Comparison of ENCODE assay signal across 23 mouse cellular contexts in the genomic region with DNA sequence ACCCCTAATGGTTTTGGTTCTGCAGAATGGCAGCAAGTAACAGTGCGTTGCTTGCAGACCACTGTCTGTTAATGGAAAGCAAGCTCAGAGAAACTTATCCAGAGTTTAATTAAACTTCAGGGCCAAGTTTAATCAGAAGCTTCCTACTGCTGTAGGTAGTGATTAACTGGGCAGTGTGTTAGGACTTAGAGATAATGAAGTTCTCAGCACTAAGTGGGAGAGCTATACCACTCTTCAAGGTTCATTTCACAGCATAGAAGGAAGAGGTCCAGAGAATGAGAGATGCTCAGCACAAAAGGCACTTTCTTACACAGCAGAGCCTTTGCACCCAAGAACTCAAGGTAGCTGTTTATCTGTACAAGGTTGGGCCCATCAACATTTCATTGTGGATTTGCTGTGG. TPM values are rescaled to one million over a fixed set of nuclear protein-coding genes. Genes with fewer than 3 reads are reported as not detected.
DNase-seq lines count a peak whose midpoint lies in the region; ATAC-seq lines count a peak whose summit lies in the region.
"Had no signal": no experiment of that assay in that cellular context is flagged by ENCODE, and none has a peak within 500 bp of the region (broad histone marks: within the 10 kb centered on the region; RNA-seq: fewer than 3 reads in every experiment).

No protein-coding gene starts in this region.

- no peak overlapping the region for H3K4me2 ChIP-seq in hindbrain, embryonic 16.5 days (ENCODE audit: low read length)
- H3K4me2 ChIP-seq in hindbrain, embryonic 13.5 days: no peak overlapping the region
- H3K4me2 ChIP-seq in kidney, embryonic 16.5 days (replicated peaks; ENCODE audit: low read depth, low read length): no peak overlapping the region
- H3K4me2 ChIP-seq: embryonic facial prominence, embryonic 12.5 days; embryonic facial prominence, embryonic 15.5 days; heart, embryonic 11.5 days; hindbrain, embryonic 14.5 days had no signal

- H3K9ac ChIP-seq in hindbrain, embryonic 16.5 days (ENCODE audit: low read depth, low read length): no peak overlapping the region
- H3K9ac ChIP-seq in hindbrain, embryonic 13.5 days: no peak overlapping the region
- no peak overlapping the region for H3K9ac ChIP-seq in kidney, embryonic 16.5 days (replicated peaks; ENCODE audit: low read length)
- H3K9ac ChIP-seq: embryonic facial prominence, embryonic 12.5 days; embryonic facial prominence, embryonic 15.5 days; forebrain, postnatal 0 days; hindbrain, embryonic 14.5 days had no signal

- WGBS in hindbrain, embryonic 16.5 days: 94% methylated on average over 1 of the region's 1 CpGs
- 91% methylated on average over 1 of the region's 1 CpGs for WGBS in hindbrain, embryonic 13.5 days
- 91% methylated on average over 1 of the region's 1 CpGs for WGBS in kidney, embryonic 16.5 days

- no peaks in the 10 kb centered on the region for H3K36me3 ChIP-seq in hindbrain, embryonic 16.5 days (ENCODE audit: control insufficient read depth, insufficient read depth, low read length)
- peaks cover 15% of the 10 kb centered on the region for H3K36me3 ChIP-seq in hindbrain, embryonic 13.5 days
- H3K36me3 ChIP-seq in kidney, embryonic 16.5 days (ENCODE audit: insufficient read depth, low read length): peaks cover 20% of the 10 kb centered on the region; the same call in 1 of the 2 replicates

- H3K27ac ChIP-seq in hindbrain, embryonic 16.5 days (ENCODE audit: low read depth, low read length): no peak overlapping the region
- no peak overlapping the region for H3K27ac ChIP-seq in hindbrain, embryonic 13.5 days
- H3K27ac ChIP-seq in kidney, embryonic 16.5 days (ENCODE audit: low read length): no peak overlapping the region
- H3K27ac ChIP-seq: embryonic facial prominence, embryonic 12.5 days; embryonic facial prominence, embryonic 15.5 days; gastrocnemius, adult 2 months; hindbrain, embryonic 14.5 days had no signal

- H3K9me3 ChIP-seq in hindbrain, embryonic 16.5 days (ENCODE audit: control insufficient read depth, low read length): no peaks in the 10 kb centered on the region
- H3K9me3 ChIP-seq in hindbrain, embryonic 13.5 days: no peaks in the 10 kb centered on the region
- no peaks in the 10 kb centered on the region for H3K9me3 ChIP-seq in kidney, embryonic 16.5 days (ENCODE audit: low read length)
- H3K9me3 ChIP-seq: embryonic facial prominence, embryonic 12.5 days; embryonic facial prominence, embryonic 15.5 days; G1E had no signal

- DNase-seq in kidney, postnatal 36 days: no peak
- peak; percentile 49 for DNase-seq in Muller cell, postnatal 12 days (ENCODE audit: inconsistent ontology term)
- no peak for DNase-seq in ovary, postnatal 10 days (ENCODE audit: low spot score)
- DNase-seq: adrenal gland, adult 2 months; adrenal gland, postnatal 14 days; B cell, adult 2 months; cerebellum, adult 11 months; cerebellum, adult 9-11 months; cerebellum, postnatal 25 days; forebrain, postnatal 0 days; gastrocnemius, adult 2 months; gastrocnemius, postnatal 14 days; heart, adult 11 months had no signal

- H3K4me1 ChIP-seq in hindbrain, embryonic 16.5 days (ENCODE audit: control insufficient read depth, insufficient read depth, low read depth, low read length): no peaks in the 10 kb centered on the region
- H3K4me1 ChIP-seq in hindbrain, embryonic 13.5 days (replicated peaks): no peaks in the 10 kb centered on the region
- H3K4me1 ChIP-seq in kidney, embryonic 16.5 days (ENCODE audit: insufficient read depth, low read length): no peaks in the 10 kb centered on the region
- H3K4me1 ChIP-seq: embryonic facial prominence, embryonic 12.5 days; embryonic facial prominence, embryonic 15.5 days had no signal

- ATAC-seq in hindbrain, embryonic 16.5 days: peak; percentile 30; the same call in 1 of the 2 replicates
- ATAC-seq in hindbrain, embryonic 13.5 days (ENCODE audit: low FRiP score): no peak
- peak; percentile 94 for ATAC-seq in kidney, embryonic 16.5 days (ENCODE audit: low FRiP score, low TSS enrichment)
- ATAC-seq: forebrain, embryonic 14.5 days; forebrain, postnatal 0 days had no signal

- H3K4me3 ChIP-seq in hindbrain, embryonic 16.5 days (ENCODE audit: low read length): no peak overlapping the region
- no peak overlapping the region for H3K4me3 ChIP-seq in hindbrain, embryonic 13.5 days
- H3K4me3 ChIP-seq in kidney, embryonic 16.5 days (ENCODE audit: low read length): no peak overlapping the region
- H3K4me3 ChIP-seq: embryonic facial prominence, embryonic 12.5 days; embryonic facial prominence, embryonic 15.5 days; gastrocnemius, adult 2 months had no signal

- H3K27me3 ChIP-seq in hindbrain, embryonic 16.5 days (replicated peaks; ENCODE audit: control insufficient read depth, insufficient read depth, low read length): no peaks in the 10 kb centered on the region
- H3K27me3 ChIP-seq in hindbrain, embryonic 13.5 days: no peaks in the 10 kb centered on the region
- H3K27me3 ChIP-seq in kidney, embryonic 16.5 days (ENCODE audit: insufficient read depth, low read length): no peaks in the 10 kb centered on the region
- H3K27me3 ChIP-seq: CH12.LX; embryonic facial prominence, embryonic 12.5 days; embryonic facial prominence, embryonic 15.5 days had no signal

RNA-seq across cellular contexts. Expression of gene Usp25, which starts 50.4 kb away (rescaled TPM):
- polyA plus RNA-seq in hindbrain, embryonic 16.5 days (2015; fragmentation: Nextera tagmentation; extraction: Ambion mirVana): 6.4 and 10.2 TPM in 2 replicates
- polyA plus RNA-seq in hindbrain, embryonic 13.5 days (2015; fragmentation: Nextera tagmentation; extraction: Ambion mirVana): 11.2 and 13.8 TPM in 2 replicates
- 10.8 and 20.1 TPM in 2 replicates for polyA plus RNA-seq in kidney, embryonic 16.5 days (2015; fragmentation: Nextera tagmentation; extraction: Ambion mirVana)
